Mouse (Mus musculus) neural tube, embryonic 12.5 days (tissue): ENCODE results near the gene Zbtb22. TPM values are rescaled to one million over a fixed set of nuclear protein-coding genes. Genes with fewer than 3 reads are reported as not detected.

Experiments used
- ATAC-seq: fragments of 200-750 bp; cut with Nextera tagmentation; 2 replicates; pipeline ENCODE4 v1.8.0; 2017; ENCODE audit warnings: low read depth, mild to moderate bottlenecking, moderate TSS enrichment, moderate library complexity; ENCODE audit not compliant: low FRiP score
- H3K27ac ChIP-seq: fragments of 300-500 bp; sonication (generic); 2 replicates; pipeline ENCODE4 v1.5.1; 2016
- H3K27me3 ChIP-seq: fragments of 300-500 bp; sonication (generic); replicated peaks from 2 replicates; pipeline ENCODE4 v1.6.1; 2016; ENCODE audit warnings: mild to moderate bottlenecking
- H3K36me3 ChIP-seq: fragments of 300-500 bp; sonication (generic); 2 replicates; pipeline ENCODE4 v1.6.1; 2016; ENCODE audit warnings: mild to moderate bottlenecking
- H3K4me1 ChIP-seq: fragments of 300-500 bp; sonication (generic); 2 replicates; pipeline ENCODE4 v1.6.1; 2016
- H3K4me2 ChIP-seq: fragments of 300-500 bp; sonication (generic); replicated peaks from 2 replicates; pipeline ENCODE4 v1.6.1; 2016; ENCODE audit warnings: mild to moderate bottlenecking
- H3K4me3 ChIP-seq: fragments of 300-500 bp; sonication (generic); 2 replicates; pipeline ENCODE4 v1.5.1; 2016
- H3K9ac ChIP-seq: fragments of 300-500 bp; sonication (generic); 2 replicates; pipeline ENCODE4 v1.6.1; 2016; ENCODE audit warnings: mild to moderate bottlenecking
- H3K9me3 ChIP-seq: fragments of 300-500 bp; sonication (generic); 2 replicates; pipeline ENCODE4 v1.6.1; 2016; ENCODE audit warnings: mild to moderate bottlenecking
- WGBS: fragments of 180-500 bp; shearing (Covaris S2); methylation state at CpG from one replicate; pipeline ENCODE4 v1.1.7; 2016; 5-methylcytosine and 5-hydroxymethylcytosine counted together
- polyA plus RNA-seq: library from polyadenylated mRNA; unstranded; fragments of >200 nt; fragmentation: Nextera tagmentation; extraction: Ambion mirVana; gene quantifications from 2 replicates; pipeline ENCODE4 v1.2.1, GENCODE M21; 2016

Gene Zbtb22
- polyA plus RNA-seq, 1 experiment from 2014 or later, result 21.9 TPM

DNA sequence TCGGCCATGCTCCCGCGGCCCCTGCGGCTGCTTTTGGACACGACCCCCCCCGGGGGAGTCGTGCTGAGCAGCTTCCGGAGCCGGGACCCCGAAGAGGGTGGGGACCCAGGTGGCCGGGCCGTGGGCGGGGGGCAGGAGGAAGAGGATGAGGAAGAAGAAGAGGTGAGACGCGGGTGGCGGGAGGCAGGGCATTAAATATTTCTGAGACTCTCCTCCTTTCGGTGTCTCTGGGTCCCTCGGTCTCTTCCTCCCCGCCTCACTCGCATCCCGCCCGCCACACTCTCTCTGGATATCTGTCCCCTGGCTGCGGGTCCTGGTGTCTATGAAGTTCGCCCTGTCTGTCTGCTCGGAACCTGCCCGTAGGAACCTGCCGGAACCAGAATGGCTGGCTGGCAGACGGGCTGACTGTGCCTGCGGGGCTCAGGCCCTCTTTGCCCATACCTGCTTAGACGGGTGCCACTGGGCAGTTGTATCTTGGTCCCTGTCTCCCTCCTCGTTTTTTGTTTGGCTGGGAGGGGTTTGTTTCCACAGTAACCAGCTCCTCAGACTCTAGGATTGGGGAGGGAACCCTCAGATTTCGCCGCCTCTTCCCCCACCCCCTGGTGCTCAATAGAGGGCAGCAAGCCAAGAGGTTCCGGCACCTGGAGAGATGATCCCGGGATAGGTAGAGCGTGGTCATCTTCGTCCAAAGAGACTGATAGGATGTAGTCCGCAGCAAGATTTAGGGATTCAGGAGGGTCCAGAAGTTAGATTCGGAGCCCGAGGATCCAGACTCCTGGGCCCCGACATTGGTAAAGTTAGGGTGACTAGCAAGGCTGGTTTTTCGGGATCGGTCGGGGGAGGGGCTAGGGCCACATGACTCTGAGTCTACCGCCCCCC, 14.8 kb downstream of the Zbtb22 start:
- Histone ChIP-seq H3K27me3 (no peaks in the 10 kb centered on the region; the same call in 1 of the 2 replicates), H3K27ac (peak overlapping the region; percentile 94), H3K4me2 (peak overlapping the region; percentile 98), H3K9ac (peak overlapping the region; percentile 88), H3K4me3 (peak overlapping the region; percentile 82), H3K4me1 (peaks cover 21% of the 10 kb centered on the region), H3K36me3 (peaks cover 49% of the 10 kb centered on the region), H3K9me3 (no peaks in the 10 kb centered on the region)
- under 1% methylated on average over 45 of the region's 45 CpGs for WGBS
- no peak; the same call in 1 of the 2 replicates for ATAC-seq

DNA sequence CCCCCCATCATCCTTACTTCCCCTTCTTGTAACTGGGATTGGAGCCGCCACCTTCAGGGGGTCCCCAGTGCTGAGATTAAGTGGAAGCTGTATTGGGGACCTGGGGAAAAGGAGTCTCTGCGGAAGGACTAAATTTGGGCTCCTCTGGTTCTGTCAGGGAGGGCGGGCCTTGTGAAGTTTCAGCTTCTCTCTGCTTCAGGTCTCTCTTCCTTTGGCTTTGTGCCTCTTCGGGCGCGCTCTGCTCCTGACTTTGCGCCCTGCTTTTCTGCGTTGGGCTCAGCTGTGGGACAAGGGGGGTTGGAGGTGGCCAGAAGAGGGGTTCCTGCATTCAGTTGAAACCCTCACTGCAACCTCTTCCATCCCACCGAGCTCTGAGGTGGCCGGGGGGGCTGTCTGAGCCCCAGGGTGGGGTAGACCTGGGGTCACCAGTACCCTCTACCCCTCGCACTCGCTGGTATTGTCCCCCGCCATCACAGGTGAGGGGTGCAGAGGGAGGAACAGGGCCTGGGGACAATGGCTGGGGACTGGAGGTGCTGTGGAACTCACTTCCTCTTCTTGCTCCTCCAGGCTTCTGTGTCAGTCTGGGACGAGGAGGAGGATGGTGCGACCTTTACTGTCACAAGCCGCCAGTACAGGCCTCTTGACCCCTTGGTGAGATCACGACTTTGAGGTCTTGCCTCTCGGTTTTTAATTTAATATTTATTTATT, 15.6 kb downstream of the Zbtb22 start:
- Histone ChIP-seq H3K4me2 (peak overlapping the region; percentile 98), H3K27me3 (no peaks in the 10 kb centered on the region; the same call in 1 of the 2 replicates), H3K36me3 (peaks cover 49% of the 10 kb centered on the region), H3K4me1 (peaks cover 21% of the 10 kb centered on the region), H3K4me3 (peak overlapping the region; percentile 82), H3K9me3 (no peaks in the 10 kb centered on the region), H3K27ac (no peak overlapping the region), H3K9ac (peak overlapping the region; percentile 88)
- ATAC-seq, result no peak
- 31% methylated on average over 18 of the region's 18 CpGs for WGBS

DNA sequence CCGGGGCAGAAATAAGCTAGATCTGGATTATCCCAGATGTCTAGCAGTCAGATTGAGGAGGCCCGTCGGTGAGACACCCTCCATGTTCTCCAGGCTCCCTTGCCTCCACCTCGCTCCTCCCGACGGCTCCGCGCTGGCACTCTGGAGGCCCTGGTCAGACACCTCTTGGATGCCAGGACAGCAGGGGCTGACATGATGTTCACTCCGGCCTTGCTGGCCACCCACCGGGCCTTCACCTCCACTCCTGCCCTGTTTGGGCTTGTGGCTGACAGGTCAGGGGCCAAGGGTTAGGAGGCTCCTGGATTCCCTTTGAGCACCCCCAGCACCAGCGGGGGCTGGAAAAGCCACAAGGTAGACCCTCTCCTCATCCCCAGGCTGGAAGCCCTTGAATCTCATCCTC, 16.2 kb downstream of the Zbtb22 start:
- no peaks in the 10 kb centered on the region for H3K9me3 ChIP-seq
- no peak overlapping the region for H3K4me3 ChIP-seq
- no peak overlapping the region for H3K27ac ChIP-seq
- WGBS, result 92% methylated on average over 11 of the region's 11 CpGs
- H3K9ac ChIP-seq, result no peak overlapping the region
- H3K36me3 ChIP-seq, result peaks cover 48% of the 10 kb centered on the region
- no peaks in the 10 kb centered on the region; the same call in 1 of the 2 replicates for H3K27me3 ChIP-seq
- H3K4me2 ChIP-seq, result peak overlapping the region; percentile 98; the same call in 1 of the 2 replicates
- ATAC-seq, result no peak
- peaks cover 21% of the 10 kb centered on the region for H3K4me1 ChIP-seq

DNA sequence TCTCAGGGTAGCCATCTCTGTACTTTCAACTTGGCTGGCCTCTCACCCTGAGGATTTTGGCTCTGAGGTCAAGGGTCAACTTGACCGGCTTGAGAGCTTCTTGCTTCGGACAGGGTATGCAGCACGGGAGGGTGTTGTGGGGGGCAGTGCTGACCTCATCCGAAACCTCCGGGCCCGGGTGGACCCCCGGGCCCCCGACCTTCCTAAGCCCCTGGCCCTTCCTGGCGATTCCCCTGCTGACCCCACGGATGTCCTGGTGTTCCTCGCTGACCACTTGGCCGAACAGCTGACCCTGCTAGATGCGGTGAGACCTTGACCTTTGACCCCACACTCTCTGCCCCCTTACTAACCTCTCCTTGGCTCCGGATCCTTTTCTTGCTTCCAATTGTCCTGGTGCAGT, 16.7 kb downstream of the Zbtb22 start:
- ATAC-seq, result no peak
- Histone ChIP-seq H3K9ac (no peak overlapping the region), H3K4me1 (peaks cover 21% of the 10 kb centered on the region), H3K27ac (no peak overlapping the region), H3K4me3 (no peak overlapping the region), H3K36me3 (peaks cover 53% of the 10 kb centered on the region), H3K27me3 (no peaks in the 10 kb centered on the region; the same call in 1 of the 2 replicates), H3K9me3 (no peaks in the 10 kb centered on the region), H3K4me2 (no peak overlapping the region)
- 90% methylated on average over 14 of the region's 14 CpGs for WGBS

DNA sequence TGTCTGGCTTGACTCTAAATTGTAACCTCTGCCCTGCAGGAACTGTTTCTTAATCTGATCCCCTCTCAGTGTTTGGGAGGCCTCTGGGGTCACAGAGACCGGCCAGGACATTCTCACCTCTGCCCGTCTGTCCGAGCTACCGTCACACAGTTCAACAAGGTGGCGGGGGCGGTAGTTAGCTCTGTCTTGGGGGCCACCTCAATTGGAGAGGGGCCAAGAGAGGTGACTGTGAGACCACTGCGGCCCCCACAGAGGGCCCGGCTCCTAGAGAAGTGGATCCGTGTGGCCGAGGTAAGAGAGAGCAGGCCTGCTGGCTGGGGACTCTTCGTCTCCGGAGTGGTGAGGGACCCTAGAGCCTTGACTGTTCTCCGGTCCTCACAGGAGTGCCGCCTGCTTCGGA, 17.3 kb downstream of the Zbtb22 start:
- no peak for ATAC-seq
- peaks cover 21% of the 10 kb centered on the region for H3K4me1 ChIP-seq
- H3K36me3 ChIP-seq, result peaks cover 56% of the 10 kb centered on the region
- no peak overlapping the region for H3K4me2 ChIP-seq
- no peak overlapping the region for H3K9ac ChIP-seq
- WGBS, result 93% methylated on average over 15 of the region's 15 CpGs
- H3K9me3 ChIP-seq, result no peaks in the 10 kb centered on the region
- H3K4me3 ChIP-seq, result no peak overlapping the region
- H3K27ac ChIP-seq, result no peak overlapping the region
- H3K27me3 ChIP-seq, result no peaks in the 10 kb centered on the region; the same call in 1 of the 2 replicates

DNA sequence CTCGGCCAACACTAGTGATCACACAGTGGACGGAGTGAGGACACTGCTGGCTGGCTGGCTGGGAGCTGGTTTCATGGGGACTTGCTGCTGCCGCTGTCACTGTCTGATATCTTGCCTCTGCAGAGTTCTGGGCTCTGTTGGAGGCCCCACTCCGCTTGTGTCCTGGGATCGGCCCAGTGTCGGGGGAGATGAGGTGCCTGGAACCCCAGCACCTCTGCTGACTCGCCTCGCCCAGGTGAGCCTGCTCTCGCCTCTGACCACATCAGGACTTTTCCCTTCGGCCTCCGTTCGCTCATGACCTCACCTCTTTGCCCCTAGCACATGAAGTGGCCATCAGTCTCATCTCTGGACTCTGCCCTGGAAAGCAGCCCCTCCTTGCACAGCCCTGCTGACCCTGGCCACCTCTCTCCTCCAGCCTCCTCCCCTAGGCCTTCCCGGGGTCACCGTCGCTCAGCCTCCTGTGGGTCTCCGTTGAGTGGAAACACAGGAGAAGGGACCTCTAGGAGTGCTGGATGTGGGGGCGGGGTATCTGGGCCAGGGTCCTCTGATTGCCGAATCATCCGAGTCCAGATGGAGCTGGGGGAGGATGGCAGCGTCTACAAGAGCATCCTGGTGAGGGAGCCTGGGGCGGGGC, 19.8 kb downstream of the Zbtb22 start:
- no peak for ATAC-seq
- 0 out of 2 replicates have a peak overlapping the region, but pooled peaks have one; percentile 17 for H3K9ac ChIP-seq
- H3K36me3 ChIP-seq, result peaks cover 61% of the 10 kb centered on the region

DNA sequence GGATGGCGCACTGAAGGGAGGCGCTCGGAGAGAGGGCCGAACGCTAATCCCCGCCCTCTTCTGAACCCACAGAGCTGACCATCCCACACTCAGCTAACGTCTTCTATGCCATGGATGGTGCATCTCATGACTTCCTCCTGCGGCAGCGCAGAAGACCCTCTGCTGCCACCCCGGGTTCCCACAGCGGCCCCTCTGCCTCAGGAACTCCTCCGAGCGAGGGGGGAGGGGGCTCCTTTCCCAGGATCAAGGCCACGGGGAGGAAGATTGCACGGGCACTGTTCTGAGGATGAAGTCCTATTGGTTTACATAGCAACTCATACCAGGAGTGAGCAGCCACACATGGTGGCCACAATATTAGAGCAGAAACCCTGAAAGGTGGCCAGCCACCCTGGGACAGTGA, 21.3 kb downstream of the Zbtb22 start:
- no peak overlapping the region for H3K27ac ChIP-seq
- H3K27me3 ChIP-seq, result no peaks in the 10 kb centered on the region
- peaks cover 27% of the 10 kb centered on the region for H3K4me1 ChIP-seq
- no peak for ATAC-seq
- WGBS, result 90% methylated on average over 15 of the region's 15 CpGs
- H3K4me3 ChIP-seq, result no peak overlapping the region
- no peak overlapping the region for H3K9ac ChIP-seq
- no peak overlapping the region for H3K4me2 ChIP-seq
- peaks cover 59% of the 10 kb centered on the region for H3K36me3 ChIP-seq
- H3K9me3 ChIP-seq, result no peaks in the 10 kb centered on the region

More for the DNA sequence above, 19.8 kb downstream of the Zbtb22 start:
- no peak overlapping the region for H3K4me3 ChIP-seq
- H3K27ac ChIP-seq, result no peak overlapping the region
- H3K4me2 ChIP-seq, result no peak overlapping the region
- H3K9me3 ChIP-seq, result no peaks in the 10 kb centered on the region
- H3K27me3 ChIP-seq, result no peaks in the 10 kb centered on the region; the same call in 1 of the 2 replicates
- H3K4me1 ChIP-seq, result peaks cover 23% of the 10 kb centered on the region
- whole genome bisulfite sequencing, result 89% methylated on average over 21 of the region's 21 CpGs

DNA sequence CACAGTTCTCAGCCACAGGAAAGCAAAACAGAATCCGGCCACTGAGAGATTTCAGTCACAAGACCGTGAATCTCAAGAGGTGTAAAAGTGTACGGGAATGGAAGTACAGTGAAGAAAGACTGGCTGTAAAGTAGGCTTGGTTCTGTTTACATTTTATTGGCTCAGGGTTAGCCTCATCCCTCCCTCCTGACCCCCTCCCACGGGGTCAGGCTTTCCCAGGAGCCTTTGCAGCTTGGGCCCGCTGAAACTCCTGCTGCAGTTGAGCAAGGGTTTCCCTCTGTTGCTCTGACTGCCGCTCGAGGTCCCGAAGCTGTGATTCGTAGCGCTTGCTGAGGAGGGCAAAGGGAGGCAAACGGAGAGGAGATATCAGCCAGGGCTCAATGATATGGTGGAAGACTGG, 23.1 kb downstream of the Zbtb22 start:
- no peak overlapping the region for H3K27ac ChIP-seq
- peak overlapping the region; percentile 5; the same call in 1 of the 2 replicates for H3K4me3 ChIP-seq
- H3K36me3 ChIP-seq, result peaks cover 51% of the 10 kb centered on the region
- H3K27me3 ChIP-seq, result no peaks in the 10 kb centered on the region
- ATAC-seq, result no peak
- H3K9ac ChIP-seq, result no peak overlapping the region; the same call in 1 of the 2 replicates
- 81% methylated on average over 11 of the region's 11 CpGs for WGBS
- peaks cover 28% of the 10 kb centered on the region for H3K4me1 ChIP-seq
- H3K9me3 ChIP-seq, result no peaks in the 10 kb centered on the region
- H3K4me2 ChIP-seq, result peak overlapping the region; percentile 99

DNA sequence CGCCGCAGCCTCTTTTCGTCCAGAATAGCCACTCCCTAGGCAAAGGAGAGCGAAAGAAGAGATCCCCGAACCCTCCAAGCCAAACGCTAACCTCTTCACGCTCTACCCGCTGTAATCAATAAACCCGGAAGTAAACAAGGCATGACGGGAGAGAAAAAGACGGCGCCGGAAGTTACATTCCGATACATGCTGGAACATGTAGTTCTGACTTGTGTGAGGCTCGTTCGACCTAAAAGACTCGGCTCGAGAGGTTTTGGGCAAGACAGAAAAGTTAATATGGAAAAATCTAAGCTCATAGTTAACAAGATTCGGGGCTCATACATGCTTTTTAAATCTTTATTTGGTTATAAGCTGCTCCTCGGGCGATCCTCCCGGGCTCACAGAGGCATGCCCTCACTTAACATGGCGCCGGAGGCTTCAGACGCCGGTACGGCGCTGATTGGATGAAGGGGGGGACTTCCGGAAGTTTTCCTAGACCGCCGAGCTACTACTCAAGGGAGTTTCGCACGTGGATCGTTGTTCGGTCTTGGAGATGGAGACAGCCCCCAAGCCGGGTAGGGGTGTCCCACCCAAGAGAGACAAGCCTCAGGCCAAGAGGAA, 24.6 kb downstream of the Zbtb22 start, which contains the start of the genes Pfdn6 and Wdr46:
Pfdn6 (minus strand) TSS at position 138 of the 600 bp plus-strand sequence.
Wdr46 (plus strand) TSS at position 455 of the 600 bp plus-strand sequence.
- H3K4me3 ChIP-seq, result peak within 1 kb of the TSS; percentile 89
- H3K27ac ChIP-seq, result no peak within 1 kb of the TSS
- H3K27me3 ChIP-seq, result no peaks in the 10 kb centered on the region
- under 1% methylated on average over 36 of the region's 36 CpGs for WGBS
- H3K4me1 ChIP-seq, result peaks cover 28% of the 10 kb centered on the region
- no peaks in the 10 kb centered on the region for H3K9me3 ChIP-seq
- H3K4me2 ChIP-seq, result peak within 1 kb of the TSS; percentile 99
- H3K9ac ChIP-seq, result peak within 1 kb of the TSS; percentile 83
- peaks cover 49% of the 10 kb centered on the region for H3K36me3 ChIP-seq
- peak; percentile 85 for ATAC-seq

DNA sequence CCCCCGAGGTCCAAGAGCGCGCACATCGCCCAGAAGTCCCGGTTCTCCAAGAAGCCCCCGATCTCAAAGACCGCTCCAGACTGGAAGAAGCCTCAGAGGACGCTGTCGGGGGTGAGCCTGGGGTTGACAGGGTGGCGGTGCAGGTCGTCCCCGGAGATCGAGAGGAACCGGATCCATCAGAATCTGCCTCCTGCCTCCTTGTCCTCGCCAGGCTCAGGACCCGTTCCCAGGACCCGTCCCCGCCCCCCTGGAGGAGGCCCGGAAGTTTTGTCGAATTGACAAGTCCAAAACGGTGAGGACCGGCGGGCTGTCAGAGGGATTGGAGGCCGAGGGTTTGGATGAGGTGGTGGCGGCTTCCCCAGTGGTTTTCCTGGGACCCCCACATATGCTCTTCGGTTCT, 25.3 kb downstream of the Zbtb22 start:
- Histone ChIP-seq H3K4me2 (peak overlapping the region; percentile 99), H3K27me3 (no peaks in the 10 kb centered on the region), H3K36me3 (peaks cover 48% of the 10 kb centered on the region), H3K4me1 (peaks cover 28% of the 10 kb centered on the region), H3K27ac (no peak overlapping the region), H3K9ac (peak overlapping the region; percentile 76), H3K4me3 (peak overlapping the region; percentile 89), H3K9me3 (no peaks in the 10 kb centered on the region)
- no peak for ATAC-seq
- WGBS, result 4% methylated on average over 26 of the region's 26 CpGs

DNA sequence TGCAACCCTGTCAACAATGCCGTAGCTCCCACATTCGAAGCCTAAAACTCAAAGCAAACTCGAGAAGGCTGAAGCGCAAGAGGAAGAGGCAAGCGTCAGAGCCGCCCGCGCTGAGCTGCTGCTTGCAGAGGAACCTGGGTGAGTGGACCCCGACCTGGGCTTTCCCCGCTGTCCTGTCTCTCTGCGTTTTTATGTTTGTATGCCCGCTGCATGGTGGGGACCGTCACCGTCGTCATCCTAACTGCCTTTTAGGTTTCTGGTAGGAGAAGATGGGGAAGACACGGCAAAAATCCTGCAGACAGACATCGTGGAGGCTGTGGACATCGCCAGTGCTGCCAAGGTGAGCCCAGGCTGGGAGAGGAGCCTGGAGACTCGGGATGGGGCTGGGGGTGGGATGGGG, 25.7 kb downstream of the Zbtb22 start:
- Histone ChIP-seq H3K9ac (peak overlapping the region; percentile 76), H3K4me2 (peak overlapping the region; percentile 99), H3K4me3 (peak overlapping the region; percentile 89), H3K9me3 (no peaks in the 10 kb centered on the region), H3K27me3 (no peaks in the 10 kb centered on the region), H3K36me3 (peaks cover 51% of the 10 kb centered on the region), H3K4me1 (peaks cover 28% of the 10 kb centered on the region), H3K27ac (no peak overlapping the region)
- no peak for ATAC-seq
- WGBS, result 56% methylated on average over 19 of the region's 19 CpGs
